Mouse (Mus musculus) bone marrow, adult 2 months (tissue): ENCODE measurements around the gene Mt1. TPM values are rescaled to one million over a fixed set of nuclear protein-coding genes. Genes with fewer than 3 reads are reported as not detected.

Experiments
- H3K27ac ChIP-seq: fragments of 200-500 bp; 2 replicates; pipeline ENCODE4 v1.5.1; 2012; ENCODE audit warnings: low read depth, mild to moderate bottlenecking, control low read depth, inconsistent platforms, low read length; ENCODE audit not compliant: control insufficient read depth, poor library complexity, insufficient read depth
- H3K4me1 ChIP-seq: fragments of 200-500 bp; 2 replicates; pipeline ENCODE4 v1.6.1; 2011; ENCODE audit warnings: low read length; ENCODE audit not compliant: control insufficient read depth, insufficient read depth
- H3K4me3 ChIP-seq: fragments of 200-500 bp; replicated peaks from 2 replicates; pipeline ENCODE3; 2011; ENCODE audit warnings: mild to moderate bottlenecking, low read depth, low read length, control low read depth; ENCODE audit not compliant: control insufficient read depth
- CTCF ChIP-seq: fragments of 200-500 bp; IDR thresholded peaks from 2 replicates; pipeline ENCODE4 v1.5.1; 2011; ENCODE audit warnings: low read length, control low read depth; ENCODE audit not compliant: control insufficient read depth, insufficient read depth
- POLR2A ChIP-seq: fragments of 200-500 bp; IDR thresholded peaks from 2 replicates; pipeline ENCODE4 v1.6.1; 2011; ENCODE audit warnings: low read depth, mild to moderate bottlenecking, control low read depth, low read length, borderline replicate concordance; ENCODE audit not compliant: control insufficient read depth
- WGBS: fragments of 180-500 bp; shearing (Covaris S2); methylation state at CpG from one replicate; pipeline ENCODE4 v1.1.7; 2018; 5-methylcytosine and 5-hydroxymethylcytosine counted together
- polyA plus RNA-seq: library from polyadenylated mRNA; stranded (reverse); fragments of >200 nt; gene quantifications from 2 replicates; pipeline ENCODE4 v1.2.4, GENCODE M21; 2011; ENCODE audit warnings: low replicate concordance; ENCODE audit not compliant: missing spikeins, insufficient read depth, insufficient read length

Gene Mt1
- polyA plus RNA-seq, 1 experiment = 700 TPM

DNA sequence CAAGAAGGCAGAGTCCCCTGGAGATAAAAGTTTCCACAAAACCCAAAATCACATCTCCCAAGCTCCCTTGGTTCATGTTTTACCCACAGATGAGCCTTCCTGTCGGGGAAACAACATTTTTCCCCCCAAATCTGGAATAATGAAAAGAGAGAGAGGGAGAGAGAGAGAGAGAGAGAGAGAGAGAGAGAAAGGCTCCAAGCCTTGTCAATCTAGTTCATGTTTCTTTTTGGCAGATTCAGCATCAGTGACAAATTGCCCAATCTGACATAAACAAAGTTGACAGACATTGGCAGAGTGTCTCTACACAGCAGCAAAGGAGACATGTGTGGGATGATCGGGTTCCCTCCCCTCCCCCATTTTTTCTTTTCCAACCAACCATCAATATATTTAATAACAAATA lies 28.6 kb downstream of the Mt1 start:
- TF ChIP-seq CTCF (no peak), POLR2A (no peak)
- Histone ChIP-seq H3K27ac (no peak overlapping the region), H3K4me3 (no peak overlapping the region), H3K4me1 (no peaks in the 10 kb centered on the region)
- WGBS = 63% methylated on average over 2 of the region's 2 CpGs

DNA sequence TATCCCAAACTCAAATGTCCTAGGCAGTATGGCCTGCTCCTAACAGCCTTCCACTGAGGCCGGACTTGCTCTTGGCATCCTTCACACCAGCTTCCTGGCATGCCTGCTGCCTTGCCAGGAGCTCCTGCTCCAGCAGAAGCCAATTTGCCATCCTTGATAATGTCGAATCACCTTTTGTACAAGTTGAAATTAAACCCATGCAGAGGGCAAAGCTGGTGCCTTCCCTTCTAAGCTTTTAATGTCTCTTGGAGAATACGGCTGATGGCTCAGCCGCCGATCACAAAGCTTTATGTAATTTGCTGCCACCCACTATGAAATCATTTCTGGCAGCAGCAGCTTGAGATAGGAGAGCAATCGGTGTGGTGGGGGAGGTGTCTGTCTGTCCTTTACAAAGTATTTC lies 30.8 kb downstream of the Mt1 start:
- Histone ChIP-seq H3K4me3 (no peak overlapping the region), H3K4me1 (peaks cover 2% of the 10 kb centered on the region; the same call in 1 of the 2 replicates), H3K27ac (no peak overlapping the region)
- WGBS = 73% methylated on average over 6 of the region's 6 CpGs
- TF ChIP-seq CTCF = no peak
- TF ChIP-seq POLR2A = no peak

- Histone ChIP-seq H3K4me3 (no peak overlapping the region), H3K4me1 (peaks cover 2% of the 10 kb centered on the region; the same call in 1 of the 2 replicates), H3K27ac (no peak overlapping the region)
- WGBS = 64% methylated on average over 3 of the region's 3 CpGs
- TF ChIP-seq CTCF (no peak), POLR2A (no peak)
Measured at GRCm38 (mm10) chr8:94210225-94210624, 31.3 kb downstream of the Mt1 start.

DNA sequence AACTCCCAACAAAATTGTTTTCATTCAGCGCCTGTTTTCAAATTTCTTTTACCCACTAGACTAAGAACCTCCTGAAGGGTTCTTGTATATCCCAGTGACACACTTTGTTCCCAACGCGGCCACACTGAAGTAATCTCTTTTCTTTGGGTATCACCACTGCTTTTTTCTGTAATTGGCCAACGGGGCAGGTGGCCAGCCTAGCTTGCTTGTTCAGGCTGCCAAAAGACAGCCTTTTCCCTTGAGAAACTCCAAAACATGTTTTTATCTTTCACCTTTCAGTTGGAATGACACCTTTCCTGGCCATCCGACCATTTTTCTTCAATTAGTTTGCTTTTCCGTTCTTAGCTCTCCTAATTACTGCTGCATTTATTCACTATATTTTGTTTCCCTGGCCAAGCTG lies 34.9 kb downstream of the Mt1 start:
- Histone ChIP-seq H3K4me1 (peaks cover 2% of the 10 kb centered on the region; the same call in 1 of the 2 replicates), H3K27ac (no peak overlapping the region), H3K4me3 (peak overlapping the region; percentile 67)
- TF ChIP-seq CTCF = no peak
- TF ChIP-seq POLR2A = no peak
- 52% methylated on average over 6 of the region's 6 CpGs for WGBS

DNA sequence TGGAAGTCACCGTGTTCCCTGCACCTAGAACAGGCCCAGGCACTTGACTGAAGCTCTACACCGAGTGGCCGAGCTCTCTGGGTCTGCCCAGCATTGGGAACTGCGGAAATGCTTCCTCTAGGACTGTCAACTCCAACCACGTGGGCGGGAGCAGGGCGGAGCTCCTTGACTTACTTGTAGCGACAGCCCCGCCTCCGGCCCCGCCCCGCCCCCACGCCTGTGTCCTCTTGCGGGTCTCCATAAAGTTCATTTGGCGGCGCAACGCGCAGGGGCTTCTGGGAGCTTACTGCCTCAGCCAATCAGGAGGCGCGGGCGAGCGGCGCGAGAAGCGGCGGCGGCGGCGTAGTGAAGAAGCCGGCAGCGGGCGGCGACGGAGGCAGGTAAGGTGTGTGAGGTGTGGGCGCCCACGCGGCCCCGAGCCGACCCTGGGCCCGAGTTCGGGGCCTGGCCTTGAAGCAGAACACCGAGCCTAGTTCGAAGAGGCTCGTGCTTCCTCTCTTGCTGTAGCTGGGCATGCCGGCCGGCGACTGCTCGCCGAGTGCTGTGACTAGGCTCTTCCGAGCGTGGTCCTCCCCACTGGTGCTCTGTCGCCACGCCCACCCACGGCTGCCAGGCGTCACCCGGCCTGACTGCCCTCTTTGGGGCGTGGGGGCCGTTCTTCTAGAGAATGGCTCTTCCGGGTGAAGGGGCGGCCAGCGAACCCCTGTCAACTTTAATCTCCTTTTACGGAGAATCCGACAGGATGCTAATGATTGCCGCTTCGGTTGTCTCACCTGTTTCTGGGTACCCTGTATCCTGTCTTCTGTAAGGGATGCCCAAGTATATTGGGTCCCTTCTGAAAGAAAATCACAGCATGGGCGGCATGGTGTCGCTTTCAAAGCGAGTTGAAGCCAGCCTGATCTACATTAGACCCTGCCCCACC lies 35.6 kb downstream of the Mt1 start, which contains the start of gene Nup93:
Nup93 (plus strand) TSS at position 313 of the 922 bp plus-strand sequence.
- under 1% methylated on average over 68 of the region's 68 CpGs for WGBS
- peak within 1 kb of the TSS; percentile 72 for H3K27ac ChIP-seq
- peaks cover 2% of the 10 kb centered on the region; the same call in 1 of the 2 replicates for H3K4me1 ChIP-seq
- no peak for TF ChIP-seq POLR2A
- no peak for TF ChIP-seq CTCF
- H3K4me3 ChIP-seq = peak within 1 kb of the TSS; percentile 88

DNA sequence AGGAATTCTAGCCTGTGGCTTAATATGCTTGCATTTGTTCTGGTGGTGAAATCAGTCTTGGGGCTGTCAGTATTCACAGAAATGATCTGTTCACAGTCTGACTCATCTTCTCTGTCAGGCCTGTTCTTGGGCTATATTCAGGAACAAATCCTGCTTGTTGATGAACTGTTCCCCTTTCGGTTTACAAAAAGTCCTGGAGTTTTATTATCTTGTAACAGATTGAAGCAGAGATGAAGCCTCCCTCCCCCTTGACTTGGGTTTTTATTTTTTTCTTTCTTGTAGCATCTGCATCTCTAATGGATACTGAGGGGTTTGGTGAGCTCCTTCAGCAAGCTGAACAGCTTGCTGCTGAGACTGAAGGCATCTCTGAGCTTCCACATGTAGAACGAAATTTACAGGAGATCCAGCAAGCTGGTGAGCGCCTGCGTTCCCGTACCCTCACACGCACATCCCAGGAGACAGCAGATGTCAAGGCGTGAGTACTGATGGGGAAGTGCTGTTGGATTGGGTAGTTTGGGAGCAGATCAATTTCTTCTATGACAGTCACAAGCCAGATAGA lies 48.6 kb downstream of the Mt1 start:
- 89% methylated on average over 7 of the region's 7 CpGs for WGBS
- no peak overlapping the region for H3K27ac ChIP-seq
- H3K4me1 ChIP-seq = no peaks in the 10 kb centered on the region
- no peak overlapping the region for H3K4me3 ChIP-seq
- TF ChIP-seq POLR2A (no peak), CTCF (no peak)

Other genes with a start within 250 kb of the Mt1 start
- gene Amfr, start 166.2 kb upstream of the Mt1 start, polyA plus RNA-seq = 27.3 and 50.3 TPM in 2 replicates
- 71.4 and 118 TPM in 2 replicates for gene Nudt21, start 142.1 kb upstream of the Mt1 start, polyA plus RNA-seq
- 1.1 and 3.1 TPM in 2 replicates for gene Ogfod1, start 141.9 kb upstream of the Mt1 start, polyA plus RNA-seq
- gene Bbs2, start 80.2 kb upstream of the Mt1 start, polyA plus RNA-seq = 1.4 and 20.3 TPM in 2 replicates
- not detected in 2 replicates for gene Mt4, start 41.9 kb upstream of the Mt1 start, polyA plus RNA-seq
- 3.0 TPM in 1 of 2 replicates, not detected in the other for gene Mt3, start 26.5 kb upstream of the Mt1 start, polyA plus RNA-seq
- gene Mt2, start 6.4 kb upstream of the Mt1 start, polyA plus RNA-seq = 102 and 809 TPM in 2 replicates
- gene Nup93, start 35.5 kb downstream of the Mt1 start, polyA plus RNA-seq = 19.5 and 21.3 TPM in 2 replicates
- 4.4 and 11.8 TPM in 2 replicates for gene Slc12a3, start 150.1 kb downstream of the Mt1 start, polyA plus RNA-seq
- 69.2 and 70.5 TPM in 2 replicates for gene Herpud1, start 207.4 kb downstream of the Mt1 start, polyA plus RNA-seq